Mouse (Mus musculus) stomach, embryonic 14.5 days (tissue): ENCODE measurements around the gene Uck1. TPM values are rescaled to one million over a fixed set of nuclear protein-coding genes. Genes with fewer than 3 reads are reported as not detected.
A peak's percentile ranks its signal among the peaks of the same experiment; 100 is the strongest.

Source experiments
- ATAC-seq: fragments of 200-750 bp; cut with Nextera tagmentation; 2 replicates; pipeline ENCODE4 v1.8.0; 2017; ENCODE audit warnings: low read depth, moderate TSS enrichment; ENCODE audit not compliant: insufficient number of reproducible peaks, insufficient read depth, low FRiP score
- H3K27ac ChIP-seq: fragments of 300-500 bp; sonication (generic); 2 replicates; pipeline ENCODE4 v1.5.1; 2014; ENCODE audit warnings: mild to moderate bottlenecking, low read length, moderate library complexity, mixed read lengths
- H3K27me3 ChIP-seq: fragments of 300-500 bp; sonication (generic); 2 replicates; pipeline ENCODE4 v1.6.1; 2014; ENCODE audit warnings: low read length, control low read depth, mixed read lengths; ENCODE audit not compliant: control insufficient read depth, insufficient read depth
- H3K36me3 ChIP-seq: fragments of 300-500 bp; sonication (generic); 2 replicates; pipeline ENCODE4 v1.6.1; 2014; ENCODE audit warnings: mild to moderate bottlenecking, control low read depth, low read length, moderate library complexity, mixed read lengths; ENCODE audit not compliant: control insufficient read depth, insufficient read depth
- H3K4me1 ChIP-seq: fragments of 300-500 bp; sonication (generic); 2 replicates; pipeline ENCODE4 v1.6.1; 2014; ENCODE audit warnings: low read length, control low read depth, mixed read lengths; ENCODE audit not compliant: control insufficient read depth, insufficient read depth
- H3K4me2 ChIP-seq: fragments of 300-500 bp; sonication (generic); replicated peaks from 2 replicates; pipeline ENCODE4 v1.6.1; 2014; ENCODE audit warnings: low read depth, low read length, control low read depth
- H3K4me3 ChIP-seq: fragments of 300-500 bp; sonication (generic); 2 replicates; pipeline ENCODE4 v1.5.1; 2014; ENCODE audit warnings: low read depth, low read length, control low read depth
- H3K9ac ChIP-seq: fragments of 300-500 bp; sonication (generic); replicated peaks from 2 replicates; pipeline ENCODE4 v1.6.1; 2014; ENCODE audit warnings: low read depth, mild to moderate bottlenecking, control low read depth, low read length, moderate library complexity, mixed read lengths
- H3K9me3 ChIP-seq: fragments of 300-500 bp; sonication (generic); 2 replicates; pipeline ENCODE4 v1.6.1; 2016; ENCODE audit warnings: low read depth, low read length, control low read depth; ENCODE audit not compliant: control insufficient read depth
- WGBS: fragments of 180-500 bp; shearing (Covaris S2); extraction: QIAGEN DNeasy Blood & Tissue Kit; methylation state at CpG from one replicate; pipeline ENCODE4 v1.1.7; 2014; 5-methylcytosine and 5-hydroxymethylcytosine counted together
- polyA plus RNA-seq: library from polyadenylated mRNA; unstranded; fragments of >200 nt; fragmentation: Nextera tagmentation; extraction: Ambion mirVana; gene quantifications from 2 replicates; pipeline ENCODE4 v1.2.1, GENCODE M21; 2014

Uck1 gene
- polyA plus RNA-seq, 1 experiment from 2014 or later: 65.3 TPM

GRCm38 (mm10) chr2:32238708-32239435 lies 21.1 kb downstream of the Uck1 start:
- H3K27ac ChIP-seq: no peak overlapping the region
- no peak overlapping the region for H3K9ac ChIP-seq
- H3K4me1 ChIP-seq: peaks cover 10% of the 10 kb centered on the region; the same call in 1 of the 2 replicates
- H3K36me3 ChIP-seq: peaks cover 10% of the 10 kb centered on the region
- no peaks in the 10 kb centered on the region for H3K9me3 ChIP-seq
- no peaks in the 10 kb centered on the region for H3K27me3 ChIP-seq
- H3K4me2 ChIP-seq: no peak overlapping the region
- WGBS: 92% methylated on average over 9 of the region's 9 CpGs
- no peak overlapping the region for H3K4me3 ChIP-seq
- no peak for ATAC-seq

GRCm38 (mm10) chr2:32237571-32237970 lies 22.4 kb downstream of the Uck1 start:
- Histone ChIP-seq H3K9me3 (no peaks in the 10 kb centered on the region), H3K9ac (peak overlapping the region; percentile 52; the same call in 1 of the 2 replicates), H3K27me3 (no peaks in the 10 kb centered on the region), H3K4me1 (peaks cover 10% of the 10 kb centered on the region; the same call in 1 of the 2 replicates), H3K4me3 (peak overlapping the region; percentile 61), H3K36me3 (peaks cover 20% of the 10 kb centered on the region), H3K4me2 (peak overlapping the region; percentile 76), H3K27ac (peak overlapping the region; percentile 92; the same call in 1 of the 2 replicates)
- 36% methylated on average over 4 of the region's 4 CpGs for WGBS
- no peak for ATAC-seq

GRCm38 (mm10) chr2:32236760-32237487 lies 23.0 kb downstream of the Uck1 start:
- H3K36me3 ChIP-seq: peaks cover 26% of the 10 kb centered on the region
- H3K4me3 ChIP-seq: peak overlapping the region; percentile 61
- H3K4me1 ChIP-seq: peaks cover 10% of the 10 kb centered on the region; the same call in 1 of the 2 replicates
- ATAC-seq: peak; percentile 37; the same call in 1 of the 2 replicates
- H3K27ac ChIP-seq: peak overlapping the region; percentile 92
- no peaks in the 10 kb centered on the region for H3K27me3 ChIP-seq
- no peaks in the 10 kb centered on the region for H3K9me3 ChIP-seq
- peak overlapping the region; percentile 52 for H3K9ac ChIP-seq
- H3K4me2 ChIP-seq: peak overlapping the region; percentile 76
- under 1% methylated on average over 20 of the region's 20 CpGs for WGBS

GRCm38 (mm10) chr2:32235886-32236759 lies 23.8 kb downstream of the Uck1 start, which contains the start of gene Pomt1:
Pomt1 (plus strand) TSS chr2:32236590.
- Histone ChIP-seq H3K9ac (peak within 1 kb of the TSS; percentile 61), H3K4me1 (peaks cover 10% of the 10 kb centered on the region; the same call in 1 of the 2 replicates), H3K27ac (peak within 1 kb of the TSS; percentile 92), H3K9me3 (no peaks in the 10 kb centered on the region), H3K4me3 (peak within 1 kb of the TSS; percentile 61), H3K36me3 (peaks cover 34% of the 10 kb centered on the region), H3K27me3 (no peaks in the 10 kb centered on the region), H3K4me2 (peak within 1 kb of the TSS; percentile 76)
- WGBS: under 1% methylated on average over 54 of the region's 54 CpGs
- ATAC-seq: peak; percentile 85

- Histone ChIP-seq H3K4me2 (peak overlapping the region; percentile 74), H3K27me3 (no peaks in the 10 kb centered on the region), H3K36me3 (peaks cover 41% of the 10 kb centered on the region), H3K4me3 (peak overlapping the region; percentile 61), H3K9ac (peak overlapping the region; percentile 61; the same call in 1 of the 2 replicates), H3K9me3 (no peaks in the 10 kb centered on the region), H3K27ac (peak overlapping the region; percentile 92), H3K4me1 (peaks cover 10% of the 10 kb centered on the region; the same call in 1 of the 2 replicates)
- ATAC-seq: no peak
- 31% methylated on average over 7 of the region's 7 CpGs for WGBS
These were observed 24.5 kb downstream of the Uck1 start for GRCm38 (mm10) chr2:32235433-32235832.

- no peak for ATAC-seq
- H3K36me3 ChIP-seq: peaks cover 95% of the 10 kb centered on the region
- WGBS: 93% methylated on average over 10 of the region's 10 CpGs
- no peaks in the 10 kb centered on the region for H3K27me3 ChIP-seq
- H3K4me3 ChIP-seq: no peak overlapping the region
- H3K27ac ChIP-seq: no peak overlapping the region
- no peaks in the 10 kb centered on the region for H3K9me3 ChIP-seq
- H3K9ac ChIP-seq: no peak overlapping the region
- no peak overlapping the region for H3K4me2 ChIP-seq
- no peaks in the 10 kb centered on the region for H3K4me1 ChIP-seq
These were observed 37.9 kb downstream of the Uck1 start for GRCm38 (mm10) chr2:32222057-32222456.

- H3K4me1 ChIP-seq: no peaks in the 10 kb centered on the region
- H3K4me2 ChIP-seq: no peak overlapping the region
- WGBS: 88% methylated on average over 7 of the region's 7 CpGs
- no peaks in the 10 kb centered on the region for H3K27me3 ChIP-seq
- peaks cover 97% of the 10 kb centered on the region for H3K36me3 ChIP-seq
- H3K27ac ChIP-seq: no peak overlapping the region
- H3K4me3 ChIP-seq: no peak overlapping the region
- no peak for ATAC-seq
- H3K9ac ChIP-seq: no peak overlapping the region
- H3K9me3 ChIP-seq: no peaks in the 10 kb centered on the region
These were observed 38.4 kb downstream of the Uck1 start for GRCm38 (mm10) chr2:32221577-32221976.

- no peak overlapping the region for H3K4me3 ChIP-seq
- no peaks in the 10 kb centered on the region for H3K9me3 ChIP-seq
- WGBS: 93% methylated on average over 10 of the region's 10 CpGs
- no peaks in the 10 kb centered on the region for H3K27me3 ChIP-seq
- peaks cover 97% of the 10 kb centered on the region for H3K36me3 ChIP-seq
- H3K27ac ChIP-seq: no peak overlapping the region
- no peak for ATAC-seq
- no peak overlapping the region for H3K4me2 ChIP-seq
- no peaks in the 10 kb centered on the region for H3K4me1 ChIP-seq
- H3K9ac ChIP-seq: no peak overlapping the region
These were observed 39.0 kb downstream of the Uck1 start for GRCm38 (mm10) chr2:32220969-32221368.
